8 mouse cellular contexts compared by ENCODE assay signal in the genomic region with DNA sequence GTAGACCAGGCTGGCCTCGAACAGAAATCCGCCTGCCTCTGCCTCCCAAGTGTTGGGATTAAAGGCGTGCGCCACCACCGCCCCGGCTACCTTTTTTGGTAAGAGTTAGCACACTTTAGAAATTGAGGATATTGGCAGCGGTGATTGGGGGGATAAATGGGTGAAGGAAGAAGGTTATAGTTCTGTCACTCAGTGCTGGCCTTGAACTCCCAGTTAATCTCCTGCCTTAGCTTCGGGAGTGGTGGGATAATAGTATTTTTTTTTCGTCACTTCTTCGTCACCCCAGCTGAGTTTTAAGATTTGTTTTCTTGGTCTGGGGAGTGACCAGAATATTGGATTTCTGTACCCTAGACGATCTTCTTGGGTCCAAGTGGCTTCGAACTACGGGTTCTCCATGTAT. TPM values are rescaled to one million over a fixed set of nuclear protein-coding genes. Genes with fewer than 3 reads are reported as not detected.
DNase-seq lines count a peak whose midpoint lies in the region; ATAC-seq and TF ChIP-seq lines count a peak whose summit lies in the region.

No protein-coding gene starts in this region.

- no peak for ATAC-seq in erythroblast, adult 5-6 weeks (replicated peaks; ENCODE audit: low FRiP score, poor library complexity, severe bottlenecking)
- no peak for ATAC-seq in forebrain, embryonic 15.5 days (replicated peaks)
- ATAC-seq in liver, embryonic 14.5 days (ENCODE audit: insufficient read depth), result no peak

- no peak for DNase-seq in liver, embryonic 14.5 days (ENCODE audit: low read depth in 3 of 3, low spot score in 3 of 3)
- no peak for DNase-seq in adipocyte (ENCODE audit: low spot score)
- no peak for DNase-seq in cerebellum, postnatal 4 days (ENCODE audit: low spot score in 2 of 2)
- no peak for DNase-seq in embryo, embryonic 10 days (ENCODE audit: low spot score)

- H3K4me2 ChIP-seq in forebrain, embryonic 15.5 days (replicated peaks), result peak overlapping the region; percentile 49
- H3K4me2 ChIP-seq in liver, embryonic 14.5 days (ENCODE audit: low read depth), result peak overlapping the region; percentile 83

- no peak for TF ChIP-seq EP300 in liver, embryonic 14.5 days (IDR thresholded peaks at IDR 0.05; ENCODE audit: low read depth)

- peaks cover 44% of the 10 kb centered on the region for H3K4me1 ChIP-seq in erythroblast, embryonic 14.5 days (ENCODE audit: control insufficient read depth)
- H3K4me1 ChIP-seq in forebrain, embryonic 15.5 days, result peaks cover 26% of the 10 kb centered on the region
- peaks cover 3 to 12% of the 10 kb centered on the region in 2 experiments; a peak in 3 of 4 replicates for H3K4me1 ChIP-seq in liver, embryonic 14.5 days (replicated peaks; ENCODE audit: control insufficient read depth in 2 of 2, insufficient read depth in 2 of 2, low read length in 1 of 2)

- H3K79me3 ChIP-seq in C2C12 (ENCODE audit: low read depth), result peaks cover 56% of the 10 kb centered on the region

- peak overlapping the region; percentile 98 for H3K9ac ChIP-seq in forebrain, embryonic 15.5 days (replicated peaks)
- peak overlapping the region; percentile 90 for H3K9ac ChIP-seq in liver, embryonic 14.5 days (replicated peaks)

- no peaks in the 10 kb centered on the region for H3K9me3 ChIP-seq in erythroblast, embryonic 14.5 days (ENCODE audit: control insufficient read depth, low read length)
- no peaks in the 10 kb centered on the region for H3K9me3 ChIP-seq in forebrain, embryonic 15.5 days
- H3K9me3 ChIP-seq in liver, embryonic 14.5 days (ENCODE audit: control insufficient read depth, low read length), result no peaks in the 10 kb centered on the region

- H3ac ChIP-seq in C2C12 (ENCODE audit: control insufficient read depth, insufficient read length, low read depth), result no peak overlapping the region

- no peak for TF ChIP-seq CTCF in C2C12 (IDR thresholded peaks at IDR 0.05; ENCODE audit: control insufficient read depth, insufficient read depth, insufficient read length)
- TF ChIP-seq CTCF in liver, embryonic 14.5 days (IDR thresholded peaks at IDR 0.05; ENCODE audit: low read depth), result no peak

- no peaks in the 10 kb centered on the region for H3K27me3 ChIP-seq in erythroblast, embryonic 14.5 days (ENCODE audit: control insufficient read depth)
- no peaks in the 10 kb centered on the region for H3K27me3 ChIP-seq in C2C12 (ENCODE audit: control insufficient read depth, insufficient read depth, insufficient read length)
- no peaks in the 10 kb centered on the region for H3K27me3 ChIP-seq in forebrain, embryonic 15.5 days
- H3K27me3 ChIP-seq in liver, embryonic 14.5 days (ENCODE audit: control insufficient read depth, insufficient read depth, low read length), result no peaks in the 10 kb centered on the region

- peaks cover 31% of the 10 kb centered on the region for H3K36me3 ChIP-seq in erythroblast, embryonic 14.5 days (ENCODE audit: control insufficient read depth)
- H3K36me3 ChIP-seq in C2C12 (ENCODE audit: control insufficient read depth, insufficient read depth), result peaks cover 33% of the 10 kb centered on the region
- peaks cover 2% of the 10 kb centered on the region; the same call in 1 of the 2 replicates for H3K36me3 ChIP-seq in forebrain, embryonic 15.5 days
- peaks cover 14% of the 10 kb centered on the region for H3K36me3 ChIP-seq in liver, embryonic 14.5 days (replicated peaks; ENCODE audit: control insufficient read depth, insufficient read depth, low read depth)

- WGBS in forebrain, embryonic 15.5 days, result 52% methylated on average over 13 of the region's 13 CpGs
- 21% methylated on average over 13 of the region's 13 CpGs for WGBS in liver, embryonic 14.5 days (ENCODE audit: insufficient replicate concordance)

- H3K4me3 ChIP-seq in erythroblast, embryonic 14.5 days (replicated peaks), result peak overlapping the region; percentile 90
- H3K4me3 ChIP-seq in C2C12 (ENCODE audit: insufficient read depth, poor library complexity, severe bottlenecking), result peak overlapping the region; percentile 97
- H3K4me3 ChIP-seq in forebrain, embryonic 15.5 days, result peak overlapping the region; percentile 76
- peak overlapping the region; percentile 84 to 89 for H3K4me3 ChIP-seq in liver, embryonic 14.5 days (ENCODE audit: insufficient read depth in 1 of 2, low read depth in 2 of 2, low read length in 2 of 2)

- peak overlapping the region; percentile 100 for H3K27ac ChIP-seq in forebrain, embryonic 15.5 days (replicated peaks)
- H3K27ac ChIP-seq in liver, embryonic 14.5 days, result peak overlapping the region; percentile 88

- H3K79me2 ChIP-seq in C2C12 (ENCODE audit: control insufficient read depth, insufficient read depth), result peaks cover 62% of the 10 kb centered on the region

TF ChIP-seq in C2C12, 6 proteins besides CTCF, POLR2A, EP300 and RAD21:
- TF ChIP-seq CEBPB (IDR thresholded peaks at IDR 0.05; ENCODE audit: low read depth) (no peak), USF1 (IDR thresholded peaks at IDR 0.05; ENCODE audit: low read depth) (no peak), MYOG (IDR thresholded peaks at IDR 0.05; ENCODE audit: control insufficient read depth, extremely low read depth, insufficient read length) (no peak), FOSL1 (IDR thresholded peaks at IDR 0.05; ENCODE audit: insufficient read depth, low read length, poor library complexity, severe bottlenecking) (no peak), MYOD1 (IDR thresholded peaks at IDR 0.05; ENCODE audit: control insufficient read depth, insufficient read length, low read depth) (no peak), MAX (IDR thresholded peaks at IDR 0.05) (no peak)

RNA-seq across cellular contexts. Expression of a gene that starts 1.2 kb away (rescaled TPM):
- 0.81 and 2.7 TPM in 2 replicates for polyA plus RNA-seq in erythroblast, embryonic 14.5 days (2012)
- total RNA-seq in erythroblast, adult 5-6 weeks (2015; ENCODE audit: low replicate concordance), result 70.5 and 83.8 TPM in 2 replicates
- total RNA-seq in erythroblast, adult 5-6 weeks (2017; ENCODE audit: low replicate concordance), result 218 and 248 TPM in 2 replicates
- polyA plus RNA-seq in C2C12 (2012; fragmentation: generic; extraction: Trizol), result 19.2 TPM
- 133 and 134 TPM in 2 replicates for polyA plus RNA-seq in forebrain, embryonic 15.5 days (2015; fragmentation: Nextera tagmentation; extraction: Ambion mirVana)
- 17.5 and 35.3 TPM in 2 replicates for polyA plus RNA-seq in liver, embryonic 14.5 days (2012; rRNA removed)
- 46.1 and 48.0 TPM in 2 replicates for polyA plus RNA-seq in liver, embryonic 14.5 days (2014; fragmentation: Nextera tagmentation; extraction: Ambion mirVana)

RNA-seq across cellular contexts. Expression of a gene that starts 34.1 kb away (rescaled TPM):
- 0.42 and 0.93 TPM in 2 replicates for polyA plus RNA-seq in erythroblast, embryonic 14.5 days (2012)
- total RNA-seq in erythroblast, adult 5-6 weeks (2015; ENCODE audit: low replicate concordance), result 20.8 and 24.5 TPM in 2 replicates
- total RNA-seq in erythroblast, adult 5-6 weeks (2017; ENCODE audit: low replicate concordance), result 5.2 and 10.9 TPM in 2 replicates
- 6.1 TPM for polyA plus RNA-seq in C2C12 (2012; fragmentation: generic; extraction: Trizol)
- 1.2 and 1.3 TPM in 2 replicates for polyA plus RNA-seq in forebrain, embryonic 15.5 days (2015; fragmentation: Nextera tagmentation; extraction: Ambion mirVana)
- polyA plus RNA-seq in liver, embryonic 14.5 days (2012; rRNA removed), result 9.6 and 13.3 TPM in 2 replicates
- 1.8 and 2.4 TPM in 2 replicates for polyA plus RNA-seq in liver, embryonic 14.5 days (2014; fragmentation: Nextera tagmentation; extraction: Ambion mirVana)
